Mouse (Mus musculus) olfactory bulb, adult 2 months (tissue): ENCODE results near the gene Zfyve27.

Source experiments
- CTCF ChIP-seq: fragments of 200-500 bp; IDR thresholded peaks from 2 replicates; pipeline ENCODE4 v1.5.1; 2012; ENCODE audit warnings: low read depth, mild to moderate bottlenecking, low read length, moderate library complexity; ENCODE audit not compliant: insufficient read depth
- POLR2A ChIP-seq: fragments of 200-500 bp; IDR thresholded peaks from 2 replicates; pipeline ENCODE4 v1.6.1; 2012; ENCODE audit warnings: mild to moderate bottlenecking, low read depth, low read length, moderate library complexity; ENCODE audit not compliant: insufficient read depth

DNA sequence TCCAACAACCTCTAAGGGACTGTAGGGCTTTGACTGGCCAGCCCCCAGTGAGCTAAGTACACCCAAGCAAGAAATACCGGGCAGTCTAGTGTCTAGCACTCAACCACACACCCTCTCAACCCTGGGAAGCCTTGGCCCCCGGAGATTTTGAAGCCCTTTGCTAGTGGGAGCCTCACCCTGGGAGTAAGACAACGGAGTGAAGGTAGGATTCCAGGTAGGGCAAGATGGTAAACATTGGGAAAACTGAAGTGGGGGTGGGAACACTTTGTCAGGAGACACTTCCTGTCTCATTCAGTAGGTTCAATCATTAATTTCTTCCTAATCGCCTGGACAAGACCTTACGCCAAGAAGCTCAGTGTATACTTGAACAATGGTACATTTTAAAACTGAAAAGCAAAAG lies 36.7 kb upstream of the Zfyve27 start:
- TF ChIP-seq POLR2A = no peak
- TF ChIP-seq CTCF = no peak
